Mouse (Mus musculus) layer of hippocampus, adult 18-20 months (tissue): ENCODE measurements at regions not wholly inside any gene's neighbourhood (a gene's known extent, or its start where the extent isn't known, plus 50 kb on each side); places are given as distances from the start of the nearest gene placed in this dataset.

ENCODE experiments used
- DNase-seq, 2 experiments: peaks; one replicate each; pipeline ENCODE4 v3.0.0; 2022; ENCODE audit warnings: low spot score in 2 of 2

DNA sequence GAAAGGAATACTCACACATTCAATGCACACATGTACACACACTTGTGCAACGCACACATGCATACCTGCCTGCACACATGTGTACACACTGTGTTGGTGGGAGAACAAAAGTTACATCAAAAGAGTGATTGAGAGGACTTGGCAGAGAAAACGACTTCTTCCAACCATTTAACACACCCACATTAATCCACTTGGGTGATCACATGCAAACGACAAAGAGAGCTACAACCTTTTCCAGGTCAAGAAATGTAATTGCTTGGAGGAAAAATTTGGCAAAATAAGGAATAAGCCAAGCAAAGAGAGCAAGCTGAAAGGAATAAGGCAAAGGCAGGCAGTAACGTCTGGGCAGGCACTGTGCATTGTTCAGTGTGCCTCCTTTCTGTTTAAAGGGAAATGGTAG is 67.3 kb downstream of the C1d start:
- DNase-seq = no peak

DNA sequence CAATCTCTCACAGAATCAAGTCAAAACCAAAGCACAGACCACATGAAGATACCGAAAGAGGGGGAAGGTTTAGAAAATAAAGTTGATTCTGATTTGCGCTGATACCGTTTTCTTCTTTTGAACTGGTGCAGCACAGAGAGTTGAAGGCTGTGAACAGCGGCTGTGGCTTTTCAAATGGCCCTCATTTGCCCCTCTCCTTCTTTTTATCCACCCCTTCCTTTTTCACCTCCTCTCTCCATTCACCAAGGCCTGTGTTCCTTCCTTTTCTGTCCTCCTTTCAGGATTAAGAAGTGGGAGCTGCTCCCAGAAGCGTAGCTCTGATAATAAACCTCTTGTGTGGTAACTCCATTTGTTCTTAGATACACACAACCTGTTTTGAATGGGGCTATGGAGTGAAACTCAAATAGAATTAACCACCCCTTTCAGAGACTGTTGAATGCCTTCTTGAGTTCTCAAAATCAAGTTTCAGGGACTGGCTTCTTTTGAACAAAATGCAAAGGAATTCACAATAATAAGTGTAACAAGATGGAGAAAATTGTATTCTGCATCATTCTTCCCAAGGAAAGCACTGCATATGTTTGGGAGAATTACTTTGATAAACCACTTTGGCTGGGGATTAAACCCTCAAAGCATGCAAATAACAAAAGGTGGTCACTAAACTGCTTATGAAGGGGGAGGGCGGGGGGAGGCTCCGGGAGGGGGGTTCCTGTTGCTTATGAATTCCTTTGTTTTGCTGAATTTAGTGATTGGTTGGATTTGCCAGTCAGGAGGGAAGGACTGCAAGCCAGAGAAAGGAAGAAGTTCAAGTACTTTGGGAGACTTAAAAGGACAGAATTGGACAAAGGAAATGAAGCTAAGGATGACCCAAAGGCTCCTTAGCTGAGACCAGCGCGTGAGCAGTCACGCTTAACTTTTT is 68.6 kb downstream of the C1d start:
- DNase-seq = no peak

DNA sequence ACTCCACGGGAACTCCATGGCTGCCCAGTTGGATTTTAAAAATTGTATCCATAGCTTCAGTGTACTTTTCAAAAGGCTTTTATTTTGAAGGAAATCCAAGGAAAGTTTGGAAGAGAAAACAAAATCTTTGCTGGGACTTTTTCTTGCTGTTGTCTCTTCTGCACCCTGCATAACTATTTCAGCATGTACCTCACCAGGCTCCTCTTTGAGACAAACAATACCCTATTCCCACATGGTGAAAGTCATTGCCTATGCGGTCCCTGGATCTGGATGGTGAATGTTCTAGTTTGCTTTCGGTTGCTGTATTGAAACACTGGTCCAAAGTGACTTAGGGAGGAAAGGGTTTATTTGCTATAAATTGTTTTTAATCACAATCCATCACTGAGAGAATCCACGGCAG is 69.3 kb downstream of the C1d start:
- no peak for DNase-seq

DNA sequence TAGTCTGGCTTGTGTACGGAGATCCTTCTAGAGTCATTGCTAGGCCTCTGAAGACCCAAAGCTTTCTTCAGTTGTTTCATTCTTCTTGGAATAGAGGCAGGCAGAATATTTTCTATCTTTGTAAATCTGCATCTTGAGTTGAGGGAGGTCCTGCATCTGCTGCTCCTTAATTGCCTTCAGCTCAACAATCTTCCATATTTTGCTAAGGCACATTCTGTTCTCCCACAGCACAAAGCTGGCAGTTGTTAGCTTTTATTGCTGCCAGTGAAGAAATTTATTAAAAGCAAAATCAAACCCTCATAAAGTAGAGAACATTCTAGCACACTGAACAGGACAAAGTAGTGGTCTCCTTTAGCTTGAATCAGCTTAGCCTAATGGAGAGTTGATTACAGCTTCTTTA is 94.1 kb downstream of the C1d start:
- DNase-seq = peak; percentile 32 to 66

DNA sequence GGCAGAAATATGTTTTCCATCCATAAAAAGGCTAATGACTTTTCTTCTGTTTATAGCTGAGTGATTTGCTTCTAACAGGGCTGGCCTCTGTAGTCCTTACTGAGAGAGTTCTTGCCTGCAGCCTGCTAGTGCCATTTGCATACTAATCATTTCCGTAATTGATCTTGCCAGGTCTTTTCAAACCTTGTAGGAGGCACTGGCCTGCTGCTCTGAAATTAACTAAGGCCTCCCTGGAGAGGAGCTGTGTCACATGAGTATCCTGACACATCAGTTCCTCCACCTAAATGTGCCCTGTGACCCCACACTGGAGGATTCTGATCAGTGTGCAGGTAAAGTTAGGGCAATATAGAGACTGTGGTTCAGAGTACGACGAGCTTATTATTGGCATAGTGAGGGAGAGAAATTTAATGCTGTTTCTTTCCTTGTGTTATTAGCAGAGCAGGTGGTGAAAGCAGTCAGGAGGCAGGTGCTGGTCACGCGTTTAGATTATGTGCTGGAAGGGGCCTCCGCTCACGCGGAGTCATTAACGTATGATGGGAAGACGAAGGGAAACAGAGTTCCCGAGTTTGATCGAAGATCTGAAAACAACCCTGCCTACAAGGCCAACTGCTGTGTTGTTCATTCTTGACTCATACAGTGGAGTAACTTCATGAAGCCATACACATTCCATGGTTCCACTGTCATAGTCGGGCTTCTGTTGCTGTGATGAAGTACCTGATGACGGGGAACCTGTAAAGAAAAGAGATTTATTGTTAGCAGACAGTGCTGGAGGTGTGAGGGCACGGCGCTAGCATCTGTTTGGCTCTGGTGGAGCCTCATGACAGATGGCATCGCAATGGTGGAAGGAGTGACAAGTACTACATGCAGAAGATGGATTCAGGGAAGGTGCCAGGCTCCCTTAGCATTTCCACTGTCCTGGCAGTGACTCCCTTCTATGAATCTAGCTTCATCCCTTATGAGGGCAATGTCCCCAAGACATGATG is 95.1 kb downstream of the C1d start:
- DNase-seq = peak in 1 of 2 experiments; percentile 31

DNA sequence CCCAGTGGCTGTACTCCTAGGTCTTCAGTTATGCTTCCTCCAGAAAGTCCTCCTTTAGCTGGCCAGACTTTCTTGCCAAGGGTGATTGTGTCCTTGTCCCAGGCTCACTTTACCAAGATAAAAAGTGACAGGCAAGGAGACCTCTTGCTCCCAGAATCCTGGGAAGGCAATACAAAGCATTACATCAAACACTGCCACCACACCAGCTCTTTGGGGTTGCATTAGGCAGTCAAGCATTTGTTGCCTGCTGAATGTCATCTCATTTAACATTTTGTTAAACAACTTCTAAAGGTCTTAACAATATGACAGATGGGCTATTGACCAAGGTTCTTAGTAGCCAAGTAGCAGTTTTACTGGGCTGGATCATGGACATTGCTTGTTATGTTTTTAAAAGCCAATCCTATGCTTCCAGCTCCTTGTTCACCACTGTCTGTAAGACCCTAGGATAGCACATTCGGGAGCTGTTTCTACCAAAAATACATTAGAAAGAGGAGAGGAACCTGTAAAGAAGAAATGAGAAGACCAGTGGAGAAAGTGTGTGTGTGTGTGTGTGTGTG is 102.4 kb downstream of the C1d start:
- no peak for DNase-seq

DNA sequence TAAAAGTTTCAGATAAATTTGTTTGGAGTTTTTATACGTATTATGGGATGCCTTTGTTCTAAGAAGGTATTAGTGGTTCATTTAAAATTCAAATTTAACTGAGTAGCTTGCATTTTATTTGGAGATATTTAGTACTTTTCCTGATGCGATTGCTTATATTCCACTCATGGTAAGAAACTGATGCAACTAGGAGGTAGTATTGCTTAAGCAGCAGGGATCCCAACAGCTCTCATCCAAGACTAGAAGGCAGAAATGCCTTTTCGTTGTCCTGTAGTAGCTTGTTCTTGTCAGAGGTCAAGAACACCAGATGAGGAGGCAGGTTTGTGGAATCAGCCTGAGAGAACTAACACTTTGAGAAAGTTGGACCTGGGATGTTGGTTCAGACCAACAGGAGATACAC is 120.5 kb downstream of the C1d start:
- no peak for DNase-seq

DNA sequence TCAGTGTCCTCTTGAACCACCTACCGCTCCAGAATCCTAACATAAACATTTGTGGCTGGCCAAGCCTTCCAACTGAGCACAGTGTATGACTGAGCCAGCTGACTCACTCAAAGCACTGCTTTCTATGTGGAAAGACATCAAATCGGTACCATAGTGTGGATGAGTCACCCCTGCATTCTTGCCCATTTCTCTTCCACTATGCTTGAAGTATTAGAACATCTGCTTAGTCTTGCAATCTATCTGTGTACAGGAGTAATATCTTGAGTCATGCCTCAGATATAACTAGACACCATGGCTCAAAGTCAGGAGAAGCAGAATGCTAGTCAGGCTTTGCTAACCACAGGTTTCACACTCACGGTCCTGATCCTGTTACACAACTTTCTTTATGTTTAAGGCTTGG is 129.4 kb downstream of the C1d start:
- peak; percentile 13 to 28 for DNase-seq

DNA sequence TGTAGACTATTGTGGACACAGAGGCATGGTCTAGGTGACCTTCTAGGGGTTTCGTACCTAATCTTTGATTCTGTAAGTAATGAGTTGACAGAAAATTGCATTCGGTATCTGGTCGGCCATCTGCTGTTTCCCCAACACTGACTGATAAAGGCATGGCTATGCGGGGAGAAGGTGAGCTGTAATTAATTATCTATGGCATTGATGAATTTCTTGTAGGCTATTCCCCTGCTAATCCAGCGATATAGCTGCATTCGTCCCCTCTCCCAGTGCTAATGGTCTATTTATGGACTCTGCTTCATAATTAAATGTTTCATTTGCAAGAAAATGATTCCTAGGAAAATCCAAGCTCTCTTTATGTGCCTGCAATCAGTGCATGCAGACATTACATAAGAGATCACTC is 136.5 kb downstream of the C1d start:
- no peak for DNase-seq

DNA sequence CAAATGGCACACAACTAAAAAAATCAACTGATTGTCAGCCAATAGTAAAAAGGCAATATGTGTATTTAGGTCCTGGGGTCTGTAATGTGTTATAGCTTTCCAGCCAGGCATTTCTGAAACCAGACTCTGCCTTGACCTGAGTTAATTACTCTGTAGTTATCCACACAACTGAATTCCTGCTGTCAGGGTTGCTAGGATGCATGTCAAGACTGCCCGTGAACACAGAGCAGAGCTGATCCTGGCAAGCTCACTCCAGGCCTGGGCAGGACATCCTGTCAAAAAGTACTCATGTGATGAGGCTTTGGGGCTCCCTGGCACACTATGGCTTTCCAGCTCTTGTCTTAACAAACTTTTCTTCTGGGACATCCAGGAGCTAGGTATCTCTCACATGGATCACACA is 157.2 kb downstream of the C1d start:
- DNase-seq = no peak

DNA sequence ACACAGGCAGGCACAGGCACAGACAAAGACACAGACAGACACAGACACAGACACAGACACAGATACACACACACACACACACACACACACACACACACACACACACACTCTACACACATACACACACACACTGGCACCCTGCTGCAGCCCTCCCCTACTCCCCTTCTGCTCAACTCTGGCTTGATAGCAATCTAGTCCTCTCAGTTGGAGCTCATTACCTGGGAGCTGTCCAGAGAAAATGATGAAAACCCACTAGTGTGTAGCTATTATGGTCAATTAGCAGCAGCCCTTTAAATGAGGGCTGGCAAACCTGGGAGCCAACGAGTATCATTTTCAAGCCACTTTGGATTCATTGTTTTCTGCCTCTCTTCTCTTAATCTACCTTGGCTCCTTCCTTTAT is 157.8 kb downstream of the C1d start:
- DNase-seq = no peak

DNA sequence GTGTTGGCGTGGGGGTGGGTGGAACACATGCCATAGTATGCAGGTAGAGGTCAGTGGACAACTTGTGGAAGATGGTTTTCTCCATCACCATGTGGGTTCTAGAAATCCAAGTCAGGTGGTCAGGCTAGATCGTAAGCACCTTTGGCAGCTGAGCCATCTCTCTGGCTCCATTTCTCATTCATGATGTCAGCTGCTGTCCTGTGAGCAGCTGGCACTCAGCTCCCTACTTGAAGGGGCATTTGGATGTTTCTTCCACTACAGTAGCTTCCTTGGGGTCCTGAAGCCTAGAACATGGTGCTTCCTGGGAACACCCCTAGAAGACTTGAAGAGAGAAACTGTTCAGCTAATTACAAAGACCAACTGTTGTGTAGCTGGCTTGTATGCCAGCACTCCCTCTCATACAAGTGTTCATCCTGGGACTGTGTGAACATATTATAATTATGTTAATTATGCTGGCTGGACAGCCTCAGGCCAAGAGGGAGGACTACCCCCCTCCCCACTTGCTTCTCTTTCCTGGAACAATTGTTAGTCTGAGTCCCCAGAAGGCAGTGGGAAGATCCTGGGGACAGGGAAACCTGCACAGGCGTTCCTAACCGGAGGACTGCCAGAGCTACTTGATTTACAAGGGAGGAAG is 160.4 kb downstream of the C1d start:
- peak in 1 of 2 experiments; percentile 2 for DNase-seq

DNA sequence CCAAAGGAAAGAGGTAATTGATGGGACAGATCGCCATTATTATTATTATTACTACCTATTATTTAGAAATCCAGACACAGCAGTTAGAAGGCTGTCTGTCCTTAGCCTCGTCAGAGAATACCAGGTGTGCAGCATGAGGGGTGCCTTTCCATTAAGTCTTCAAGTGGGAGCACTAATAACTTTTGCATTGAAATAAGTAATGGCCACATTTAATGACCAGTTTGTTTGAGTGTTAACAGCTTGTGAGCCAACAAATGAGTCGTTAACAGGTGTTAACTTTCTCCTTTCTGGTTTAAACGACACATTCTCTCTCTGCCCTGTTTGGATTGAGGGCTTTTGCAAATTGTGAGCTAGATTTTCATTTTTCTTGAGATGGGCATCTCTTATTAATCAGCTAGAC is 184.8 kb downstream of the C1d start:
- DNase-seq = no peak

DNA sequence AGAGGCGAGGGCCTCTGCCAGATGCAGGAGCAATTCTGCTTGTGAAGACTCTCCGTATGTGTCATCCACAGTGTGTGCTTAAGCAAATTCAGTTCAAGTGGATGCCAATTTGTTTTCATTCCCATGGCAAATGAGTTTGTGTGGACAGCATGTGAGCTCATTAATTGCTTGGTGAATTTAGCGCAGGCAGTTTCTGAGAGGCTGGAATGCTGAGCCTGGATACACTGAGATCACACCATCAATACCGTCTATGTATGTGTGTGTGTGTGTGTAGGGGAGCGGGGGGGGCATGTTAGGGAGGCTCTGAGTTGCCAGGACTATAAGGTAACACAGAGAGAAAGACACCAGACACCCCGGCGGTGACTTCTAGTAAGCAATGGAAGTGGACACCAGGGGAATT is 191.9 kb downstream of the C1d start:
- DNase-seq = no peak

DNA sequence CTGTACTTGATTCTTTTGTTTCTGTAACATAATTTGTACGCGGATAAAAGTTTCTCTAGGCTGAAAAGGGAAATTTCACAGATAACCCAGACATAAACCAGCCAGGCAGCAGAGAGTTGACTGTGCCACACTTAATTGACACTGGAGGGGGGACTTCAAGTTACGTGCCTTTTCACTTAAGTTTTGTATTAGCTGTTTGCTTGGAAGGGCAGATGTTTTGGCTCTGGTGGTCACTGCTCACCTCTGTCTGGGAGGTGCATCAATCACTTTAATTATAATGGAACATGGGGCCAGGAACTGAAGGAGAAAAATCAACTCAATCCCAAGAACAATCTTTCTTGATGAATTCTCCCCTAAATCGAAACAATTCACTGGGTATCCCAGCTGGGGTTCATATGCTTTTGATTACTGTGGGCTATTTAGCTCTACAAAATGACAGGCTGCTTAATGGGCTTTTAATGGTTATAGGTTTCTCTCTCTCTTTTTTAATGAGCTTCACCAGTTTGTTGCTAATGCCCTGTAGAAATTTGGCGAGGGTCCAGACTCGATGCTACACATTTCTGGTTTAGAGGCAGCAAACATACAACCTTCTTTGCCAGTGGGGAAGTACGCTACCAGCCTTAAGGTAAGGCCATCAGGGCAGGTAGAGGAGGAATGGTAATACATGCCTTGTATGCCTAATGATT is 193.1 kb downstream of the C1d start:
- no peak for DNase-seq

DNA sequence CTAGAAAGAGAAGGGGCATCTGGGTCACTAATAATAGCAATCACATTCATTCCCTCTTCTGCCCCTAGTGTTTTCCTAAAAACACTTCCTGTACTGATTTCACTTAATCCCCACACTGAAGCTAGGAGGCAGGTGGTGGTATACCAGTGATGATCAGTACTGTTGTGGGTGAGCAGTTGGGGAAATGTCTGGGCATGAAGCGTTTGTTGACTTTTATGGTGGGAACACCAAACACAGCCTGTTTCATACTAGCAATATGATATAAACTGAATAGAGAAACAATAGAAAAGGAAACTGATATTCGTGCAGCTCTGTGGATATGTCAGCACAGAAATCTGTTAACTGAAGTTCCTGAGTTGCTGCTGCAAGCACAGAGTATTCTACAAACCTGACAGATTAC is 194.1 kb downstream of the C1d start:
- DNase-seq = peak; percentile 4 to 62

DNA sequence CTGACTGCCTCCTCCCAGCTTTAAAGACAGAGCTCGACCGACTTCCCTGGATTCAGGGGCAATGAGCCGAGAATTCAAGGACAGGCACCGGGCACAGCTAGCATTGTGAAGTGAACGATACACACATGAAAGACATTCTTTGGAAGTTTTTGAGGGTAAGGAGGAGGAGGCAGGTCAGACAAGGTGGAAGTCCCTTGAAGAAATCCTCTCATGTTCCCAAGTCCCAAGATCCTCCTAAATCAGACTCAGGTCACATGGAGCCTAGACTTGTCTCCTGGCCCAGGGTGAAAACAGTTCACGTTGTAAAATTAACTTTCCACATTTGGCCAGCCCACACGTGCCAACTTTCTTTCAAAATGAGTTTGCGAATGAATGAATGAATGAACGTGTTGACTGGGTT is 196.2 kb downstream of the C1d start:
- DNase-seq = no peak

DNA sequence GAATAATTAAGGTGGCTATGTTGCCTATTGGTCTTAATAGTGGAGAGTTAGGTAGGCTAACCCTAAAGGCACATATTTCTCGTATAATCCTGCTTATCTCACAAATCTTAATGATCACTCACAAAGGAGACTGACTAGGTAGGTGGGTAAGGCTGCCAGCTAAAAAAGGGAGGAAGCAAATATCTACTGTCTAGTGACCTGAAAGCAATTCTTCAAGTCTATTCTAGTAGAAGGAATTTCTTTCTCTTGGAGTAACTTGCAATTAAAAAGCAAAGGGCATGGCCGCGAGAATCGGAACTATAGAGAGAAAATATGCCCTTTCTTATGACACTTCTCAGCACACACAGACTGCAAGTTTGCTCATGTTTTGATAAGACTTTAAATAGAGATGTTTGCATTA is 201.6 kb downstream of the C1d start:
- DNase-seq = no peak

DNA sequence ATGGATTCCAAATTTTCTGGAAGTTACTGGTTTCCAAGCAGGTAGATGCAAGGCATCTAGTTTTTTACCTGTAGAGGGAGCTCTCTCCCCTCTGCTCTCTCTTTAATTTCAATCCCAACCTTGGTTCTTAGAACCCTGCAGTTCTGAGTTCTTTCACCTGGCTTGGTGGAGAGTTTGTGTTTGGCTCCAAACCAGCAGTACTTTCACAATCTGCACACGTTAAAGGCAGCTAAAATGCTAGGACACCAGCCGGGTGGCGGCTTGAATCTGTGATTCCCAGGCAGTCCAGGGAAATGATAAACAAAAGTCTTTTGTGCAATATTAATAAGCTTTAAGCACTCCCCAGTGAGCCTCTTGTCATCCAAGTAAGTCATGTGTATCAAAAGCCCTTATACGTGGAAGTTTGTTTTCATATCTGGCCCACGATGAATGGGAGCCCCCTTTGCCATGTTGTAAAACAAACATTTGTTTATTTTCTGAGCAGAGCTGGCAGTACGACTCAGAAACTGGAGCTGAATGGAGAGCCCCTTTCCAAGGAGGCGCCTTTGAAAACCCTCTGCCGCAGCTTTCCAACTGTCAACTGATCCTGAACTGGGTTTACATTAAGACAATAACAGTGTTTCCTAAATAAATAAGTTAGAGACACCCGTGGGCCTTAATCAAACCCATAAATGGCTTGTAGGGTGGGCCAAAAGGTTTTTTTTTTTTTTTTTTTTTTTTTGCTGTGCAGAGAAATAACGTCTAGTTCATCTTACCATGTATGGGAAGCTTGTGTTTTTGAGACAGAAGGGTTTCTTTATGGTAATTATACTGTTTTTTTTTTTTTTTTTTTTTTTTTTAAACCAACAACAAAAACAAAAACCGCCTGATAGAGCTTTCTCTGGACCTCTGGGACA is 202.9 kb downstream of the C1d start:
- peak in 1 of 2 experiments; percentile 30 for DNase-seq

DNA sequence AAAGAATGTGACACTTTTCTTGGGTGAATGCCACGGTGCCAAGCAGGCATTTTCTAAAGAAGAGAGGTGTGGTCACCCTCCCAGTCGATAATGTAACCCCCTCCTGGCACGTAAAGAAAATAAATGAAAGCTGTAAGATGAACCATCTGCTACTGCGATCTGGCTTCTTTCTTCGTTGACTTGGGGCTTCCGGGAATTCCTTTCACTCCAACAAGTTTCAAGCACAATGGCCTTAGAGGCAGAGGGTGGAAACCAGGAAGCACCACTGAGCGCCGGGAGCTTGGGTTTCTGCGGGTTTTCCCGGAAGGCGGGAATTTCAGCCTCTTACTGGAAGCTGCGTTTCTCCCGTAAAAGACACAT is 203.5 kb downstream of the C1d start:
- no peak for DNase-seq
